Mouse (Mus musculus): ENCODE data around the gene Rpsa. TPM values are rescaled to one million over a fixed set of nuclear protein-coding genes. Genes with fewer than 3 reads are reported as not detected.

Rpsa gene
- total and polyA plus RNA-seq, 3 experiments, result 3,563 to 4,053 (median 3,991) TPM

DNA sequence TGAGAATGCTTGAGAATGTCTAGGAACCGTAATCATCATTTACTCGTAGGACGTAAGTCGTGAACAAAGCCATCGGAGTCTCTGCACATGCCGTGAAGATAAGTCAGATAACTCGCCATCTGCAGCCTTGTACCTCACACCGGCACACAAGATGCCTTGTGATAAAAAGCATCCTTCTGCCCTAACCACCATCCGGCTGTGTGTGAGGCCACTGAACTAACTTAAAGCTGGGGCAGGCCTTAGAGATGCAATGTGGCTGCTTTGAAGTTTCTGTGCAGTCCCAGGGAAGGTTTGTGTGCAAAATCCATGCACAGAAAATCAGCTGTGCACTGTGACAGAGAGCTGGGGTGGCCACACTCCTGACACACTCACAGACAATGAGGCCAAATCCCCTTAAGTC, 43.1 kb upstream of the Rpsa start:
- Histone ChIP-seq H3K9me3 (replicated peaks; ENCODE audit: low read length) (peaks cover 13% of the 10 kb centered on the region), H3K27ac (ENCODE audit: insufficient read depth, low read depth) (no peak overlapping the region), H3K36me3 (replicated peaks in 1 of 2; ENCODE audit: control insufficient read depth in 1 of 2, insufficient read depth in 1 of 2, low read length in 1 of 2) (no peaks in the 10 kb centered on the region), H3K27me3 (replicated peaks) (peaks cover 39% of the 10 kb centered on the region), H3K4me2 (ENCODE audit: insufficient read depth, low read depth, poor library complexity, severe bottlenecking) (no peak overlapping the region), H3K9ac (ENCODE audit: insufficient read depth, low read depth) (no peak overlapping the region), H3K4me3 (replicated peaks in 1 of 3; ENCODE audit: low read depth in 2 of 3, low read length in 2 of 3, poor library complexity in 1 of 3) (no peak overlapping the region), H3K4me1 (ENCODE audit: control insufficient read depth in 1 of 2, insufficient read depth in 2 of 2) (no peaks in the 10 kb centered on the region), H3K79me2 (replicated peaks; ENCODE audit: control insufficient read depth, extremely low read depth, insufficient read depth, poor library complexity, severe bottlenecking) (no peaks in the 10 kb centered on the region)
- dilution Hi-C loops (cut with MboI; ENCODE audit: extremely low pct_ligation_motif_present, extremely low pct_unique_long_range_greater_than_20kb, low sequenced_read_pairs) (no loop called here), in situ Hi-C loops (cut with MboI; ENCODE audit: low pct_ligation_motif_present, low pct_unique_long_range_greater_than_20kb, low sequenced_read_pairs) (no loop called here)
- DNase-seq (ENCODE audit: extremely low read depth), result no peak
- TF ChIP-seq JUN (IDR thresholded peaks at IDR 0.05; ENCODE audit: insufficient read depth, low read depth, low read length), result no peak
- no peak for TF ChIP-seq HCFC1 (IDR thresholded peaks at IDR 0.05; ENCODE audit: low read depth, low read length)
- no peak for TF ChIP-seq CHD2 (IDR thresholded peaks at IDR 0.05; ENCODE audit: low read length)
- no peak for TF ChIP-seq SIN3A (IDR thresholded peaks at IDR 0.05; ENCODE audit: low read length)
- TF ChIP-seq MYC (IDR thresholded peaks at IDR 0.05; ENCODE audit: low read depth, low read length), result no peak
- TF ChIP-seq BHLHE40 (IDR thresholded peaks at IDR 0.05; ENCODE audit: low read depth, low read length), result no peak

DNA sequence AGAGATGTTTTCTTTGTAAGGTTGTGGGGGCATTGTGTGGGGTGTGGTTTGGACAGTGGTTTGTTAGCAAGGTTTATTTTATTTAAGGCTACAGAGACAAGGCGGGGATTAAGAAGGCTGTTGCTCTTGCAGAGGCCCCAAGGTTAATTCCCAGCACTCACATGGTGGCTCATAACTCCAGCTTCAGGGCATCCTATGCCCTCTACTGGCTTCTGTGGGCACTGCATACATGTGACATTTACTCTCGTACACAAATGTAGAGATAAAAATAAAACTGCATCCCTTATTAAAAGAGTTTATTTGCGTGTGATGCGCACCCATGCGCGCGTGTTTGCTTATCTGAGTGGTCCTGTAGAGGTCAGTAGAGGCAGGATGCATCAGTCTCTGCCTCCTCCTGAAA, 38.4 kb upstream of the Rpsa start:
- TF ChIP-seq NELFE (IDR thresholded peaks at IDR 0.05; ENCODE audit: low read depth, low read length) (no peak), SIN3A (IDR thresholded peaks at IDR 0.05; ENCODE audit: low read length) (no peak), ELF1 (IDR thresholded peaks at IDR 0.05; ENCODE audit: low read depth, low read length) (no peak), CTCF (conservative IDR thresholded peaks at IDR 0.05 in 1 of 2, IDR thresholded peaks at IDR 0.05 in 1 of 2; ENCODE audit: low read depth in 2 of 2, low read length in 2 of 2) (peak; percentile 22 to 32; a peak in 3 of 4 replicates), ETS1 (conservative IDR thresholded peaks at IDR 0.05; ENCODE audit: low read depth, low read length) (no peak), EP300 (IDR thresholded peaks at IDR 0.05; ENCODE audit: low read length) (no peak), E2F4 (IDR thresholded peaks at IDR 0.05; ENCODE audit: insufficient replicate concordance, low read depth, low read length) (no peak), ZKSCAN1 (IDR thresholded peaks at IDR 0.05; ENCODE audit: borderline replicate concordance, low read depth, low read length) (no peak), POLR2A (IDR thresholded peaks at IDR 0.05; ENCODE audit: low read depth, low read length) (no peak), ZMIZ1 (IDR thresholded peaks at IDR 0.05; ENCODE audit: low read depth, low read length) (no peak), KAT2A (IDR thresholded peaks at IDR 0.05; ENCODE audit: insufficient replicate concordance, low read length) (no peak), NRF1 (IDR thresholded peaks at IDR 0.05; ENCODE audit: low read depth, low read length) (no peak), USF2 (conservative IDR thresholded peaks at IDR 0.05; ENCODE audit: low read depth, low read length) (no peak), HCFC1 (IDR thresholded peaks at IDR 0.05; ENCODE audit: low read depth, low read length) (no peak), CHD1 (IDR thresholded peaks at IDR 0.05; ENCODE audit: low read depth, low read length) (no peak), SMC3 (IDR thresholded peaks at IDR 0.05; ENCODE audit: low read depth, low read length) (peak; percentile 17), IRF4 (IDR thresholded peaks at IDR 0.05; ENCODE audit: low read depth, low read length) (no peak)

More for the DNA sequence above, 38.4 kb upstream of the Rpsa start:
- H3K27me3 ChIP-seq (replicated peaks), result peaks cover 17% of the 10 kb centered on the region
- H3K79me2 ChIP-seq (replicated peaks; ENCODE audit: control insufficient read depth, extremely low read depth, insufficient read depth, poor library complexity, severe bottlenecking), result no peaks in the 10 kb centered on the region
- dilution Hi-C loops (cut with MboI; ENCODE audit: extremely low pct_ligation_motif_present, extremely low pct_unique_long_range_greater_than_20kb, low sequenced_read_pairs) (no loop called here), in situ Hi-C loops (cut with MboI; ENCODE audit: low pct_ligation_motif_present, low pct_unique_long_range_greater_than_20kb, low sequenced_read_pairs) (no loop called here)
- H3K4me1 ChIP-seq (ENCODE audit: control insufficient read depth in 1 of 2, insufficient read depth in 2 of 2), result no peaks in the 10 kb centered on the region
- H3K9ac ChIP-seq (ENCODE audit: insufficient read depth, low read depth), result no peak overlapping the region
- no peaks in the 10 kb centered on the region for H3K36me3 ChIP-seq (replicated peaks in 1 of 2; ENCODE audit: control insufficient read depth in 1 of 2, insufficient read depth in 1 of 2, low read length in 1 of 2)
- no peak for DNase-seq (ENCODE audit: extremely low read depth)
- H3K9me3 ChIP-seq (replicated peaks; ENCODE audit: low read length), result peaks cover 11% of the 10 kb centered on the region
- no peak overlapping the region for H3K27ac ChIP-seq (ENCODE audit: insufficient read depth, low read depth)
- H3K4me3 ChIP-seq (replicated peaks in 1 of 3; ENCODE audit: low read depth in 2 of 3, low read length in 2 of 3, poor library complexity in 1 of 3), result no peak overlapping the region
- no peak overlapping the region for H3K4me2 ChIP-seq (ENCODE audit: insufficient read depth, low read depth, poor library complexity, severe bottlenecking)
